Mouse (Mus musculus) stomach, postnatal 0 days (tissue): Measurements from ENCODE around the gene Fcamr. TPM values are rescaled to one million over a fixed set of nuclear protein-coding genes. Genes with fewer than 3 reads are reported as not detected.

Experiments used
- ATAC-seq: fragments of 200-750 bp; cut with Nextera tagmentation; 2 replicates; pipeline ENCODE4 v1.8.0; 2017; ENCODE audit not compliant: low FRiP score, low TSS enrichment
- DNase-seq: peaks from one replicate; pipeline ENCODE4 v3.0.0-alpha.2; 2016; ENCODE audit warnings: low spot score
- H3K27ac ChIP-seq: fragments of 300-500 bp; sonication (generic); replicated peaks from 2 replicates; pipeline ENCODE4 v1.5.1; 2014; ENCODE audit warnings: mild to moderate bottlenecking, control low read depth
- H3K27me3 ChIP-seq: fragments of 300-500 bp; sonication (generic); 2 replicates; pipeline ENCODE4 v1.6.1; 2014; ENCODE audit warnings: low read length; ENCODE audit not compliant: control insufficient read depth, insufficient read depth
- H3K36me3 ChIP-seq: fragments of 300-500 bp; sonication (generic); 2 replicates; pipeline ENCODE4 v1.6.1; 2014; ENCODE audit warnings: low read length, mixed read lengths; ENCODE audit not compliant: control insufficient read depth, insufficient read depth
- H3K4me1 ChIP-seq: fragments of 300-500 bp; sonication (generic); replicated peaks from 2 replicates; pipeline ENCODE4 v1.6.1; 2014; ENCODE audit warnings: antibody characterized with exemption; ENCODE audit not compliant: control insufficient read depth, insufficient read depth
- H3K4me2 ChIP-seq: fragments of 300-500 bp; sonication (generic); replicated peaks from 2 replicates; pipeline ENCODE4 v1.6.1; 2014; ENCODE audit warnings: low read depth, mild to moderate bottlenecking, control low read depth, moderate library complexity
- H3K4me3 ChIP-seq: fragments of 300-500 bp; sonication (generic); 2 replicates; pipeline ENCODE4 v1.5.1; 2014; ENCODE audit warnings: low read depth, low read length, control low read depth
- H3K9ac ChIP-seq: fragments of 300-500 bp; sonication (generic); 2 replicates; pipeline ENCODE4 v1.6.1; 2014; ENCODE audit warnings: mild to moderate bottlenecking, low read length, control low read depth, mixed read lengths
- H3K9me3 ChIP-seq: fragments of 300-500 bp; sonication (generic); 2 replicates; pipeline ENCODE4 v1.6.1; 2016; ENCODE audit warnings: low read length; ENCODE audit not compliant: control insufficient read depth
- CTCF ChIP-seq: IDR thresholded peaks from 2 replicates; pipeline ENCODE4 v1.5.1; 2016; ENCODE audit warnings: antibody characterized with exemption, low read depth, mild to moderate bottlenecking, moderate library complexity
- EP300 ChIP-seq: optimal IDR thresholded peaks from 2 replicates; pipeline ENCODE3; 2016; ENCODE audit warnings: antibody characterized with exemption
- WGBS: fragments of 180-500 bp; shearing (Covaris S2); extraction: QIAGEN DNeasy Blood & Tissue Kit; methylation state at CpG from one replicate; pipeline ENCODE4 v1.1.7; 2014; 5-methylcytosine and 5-hydroxymethylcytosine counted together
- polyA plus RNA-seq: library from polyadenylated mRNA; unstranded; fragments of >200 nt; fragmentation: Nextera tagmentation; extraction: Ambion mirVana; gene quantifications from 2 replicates; pipeline ENCODE4 v1.2.1, GENCODE M21; 2015

Gene Fcamr
- polyA plus RNA-seq, 1 experiment from 2014 or later: 0.24 TPM

DNA sequence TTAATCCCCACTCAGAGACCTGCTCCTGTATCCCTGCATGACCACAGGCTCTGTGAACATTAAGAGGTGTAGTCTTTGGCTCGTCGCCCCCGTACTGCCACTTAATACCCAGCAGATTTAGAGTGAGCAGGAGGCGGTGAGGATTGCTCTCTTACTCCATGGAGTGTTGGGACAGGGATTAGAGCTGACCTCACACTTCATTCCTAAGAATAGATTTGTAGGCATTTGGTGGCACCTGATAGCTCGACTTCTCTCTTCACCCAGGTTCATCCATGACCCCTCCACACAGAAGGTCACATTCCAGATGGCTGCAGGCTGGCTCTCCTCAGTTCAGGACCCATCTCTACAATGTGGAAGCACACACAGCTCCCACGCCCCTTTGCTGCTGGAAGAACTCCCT is 3.6 kb downstream of the Fcamr start:
- no peak overlapping the region for H3K4me3 ChIP-seq
- H3K27me3 ChIP-seq: no peaks in the 10 kb centered on the region
- H3K9ac ChIP-seq: no peak overlapping the region
- H3K9me3 ChIP-seq: no peaks in the 10 kb centered on the region
- no peak overlapping the region for H3K4me2 ChIP-seq
- no peak for TF ChIP-seq CTCF
- no peak for TF ChIP-seq EP300
- H3K4me1 ChIP-seq: no peaks in the 10 kb centered on the region
- 57% methylated on average over 6 of the region's 6 CpGs for WGBS
- ATAC-seq (no peak), DNase-seq (no peak)
- H3K27ac ChIP-seq: no peak overlapping the region
- no peaks in the 10 kb centered on the region for H3K36me3 ChIP-seq

DNA sequence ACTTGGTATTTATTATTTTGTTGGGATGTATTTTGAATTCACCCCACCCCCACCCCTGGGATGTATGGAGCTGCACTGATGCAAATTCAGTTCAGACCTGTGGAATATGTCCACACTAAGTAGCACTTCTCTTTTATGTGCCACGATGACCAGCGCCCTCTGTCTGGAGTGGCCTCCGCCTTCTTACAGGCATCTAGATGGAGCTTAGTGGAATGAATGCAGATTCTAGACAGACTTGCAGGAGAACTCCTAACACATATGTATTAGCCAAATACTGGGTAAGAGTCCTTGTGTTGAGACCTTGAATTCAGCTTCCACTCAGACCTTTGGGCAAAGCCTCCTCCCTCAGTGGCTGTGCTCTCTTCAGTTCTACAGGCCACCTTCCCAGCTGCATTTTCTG is 10.2 kb downstream of the Fcamr start:
- Histone ChIP-seq H3K9me3 (no peaks in the 10 kb centered on the region), H3K4me1 (no peaks in the 10 kb centered on the region), H3K4me3 (no peak overlapping the region), H3K36me3 (no peaks in the 10 kb centered on the region), H3K4me2 (no peak overlapping the region), H3K9ac (no peak overlapping the region), H3K27ac (no peak overlapping the region), H3K27me3 (no peaks in the 10 kb centered on the region)
- DNase-seq (no peak), ATAC-seq (no peak)
- 87% methylated on average over 3 of the region's 3 CpGs for WGBS
- TF ChIP-seq EP300: no peak
- TF ChIP-seq CTCF: no peak

- no peak overlapping the region for H3K4me2 ChIP-seq
- H3K27me3 ChIP-seq: no peaks in the 10 kb centered on the region
- no peak overlapping the region for H3K9ac ChIP-seq
- DNase-seq (no peak), ATAC-seq (no peak)
- H3K4me1 ChIP-seq: no peaks in the 10 kb centered on the region
- WGBS: 65% methylated on average over 17 of the region's 17 CpGs
- H3K4me3 ChIP-seq: no peak overlapping the region
- no peaks in the 10 kb centered on the region for H3K9me3 ChIP-seq
- H3K27ac ChIP-seq: no peak overlapping the region
- TF ChIP-seq CTCF (no peak), EP300 (no peak)
- no peaks in the 10 kb centered on the region for H3K36me3 ChIP-seq
Measured at GRCm38 (mm10) chr1:130811316-130811715, 10.6 kb downstream of the Fcamr start.

GRCm38 (mm10) chr1:130819737-130820136 is 19.0 kb downstream of the Fcamr start:
- 69% methylated on average over 1 of the region's 1 CpGs for WGBS
- H3K9ac ChIP-seq: no peak overlapping the region
- H3K27me3 ChIP-seq: no peaks in the 10 kb centered on the region
- no peak overlapping the region for H3K4me2 ChIP-seq
- peak overlapping the region; percentile 49; the same call in 1 of the 2 replicates for H3K27ac ChIP-seq
- TF ChIP-seq CTCF (no peak), EP300 (no peak)
- no peaks in the 10 kb centered on the region for H3K4me1 ChIP-seq
- ATAC-seq (no peak), DNase-seq (no peak)
- no peaks in the 10 kb centered on the region for H3K9me3 ChIP-seq
- H3K4me3 ChIP-seq: no peak overlapping the region
- no peaks in the 10 kb centered on the region for H3K36me3 ChIP-seq

- H3K9ac ChIP-seq: no peak overlapping the region
- H3K9me3 ChIP-seq: no peaks in the 10 kb centered on the region
- no peak overlapping the region for H3K4me3 ChIP-seq
- H3K27me3 ChIP-seq: no peaks in the 10 kb centered on the region
- H3K4me2 ChIP-seq: no peak overlapping the region
- no peaks in the 10 kb centered on the region for H3K36me3 ChIP-seq
- peak; percentile 75 for DNase-seq
- no peak for TF ChIP-seq CTCF
- no peak for TF ChIP-seq EP300
- 42% methylated on average over 7 of the region's 7 CpGs for WGBS
- H3K4me1 ChIP-seq: no peaks in the 10 kb centered on the region
- peak overlapping the region; percentile 56 for H3K27ac ChIP-seq
- ATAC-seq: peak; percentile 93
Measured at GRCm38 (mm10) chr1:130820316-130821148, 19.8 kb downstream of the Fcamr start.

DNA sequence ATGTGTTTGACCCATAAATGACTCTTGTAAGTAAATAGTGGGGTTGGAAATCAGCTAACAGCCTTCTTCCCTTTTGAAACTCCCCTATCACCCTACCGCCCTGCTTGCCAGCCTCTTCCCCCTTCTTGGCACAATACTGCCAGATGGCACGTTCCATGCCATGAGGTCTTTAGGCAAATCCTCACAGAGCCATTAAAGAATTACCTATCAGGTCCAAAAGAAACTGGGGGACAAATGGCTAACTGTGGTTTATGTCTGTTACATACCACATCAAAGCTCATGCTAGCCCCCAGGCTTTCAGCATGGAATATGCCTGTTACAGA is 20.4 kb downstream of the Fcamr start:
- peak overlapping the region; percentile 40; the same call in 1 of the 2 replicates for H3K27ac ChIP-seq
- no peak overlapping the region for H3K9ac ChIP-seq
- 53% methylated on average over 2 of the region's 2 CpGs for WGBS
- TF ChIP-seq CTCF (no peak), EP300 (no peak)
- H3K4me1 ChIP-seq: no peaks in the 10 kb centered on the region
- no peaks in the 10 kb centered on the region for H3K36me3 ChIP-seq
- H3K27me3 ChIP-seq: no peaks in the 10 kb centered on the region
- no peak overlapping the region for H3K4me2 ChIP-seq
- no peak overlapping the region for H3K4me3 ChIP-seq
- ATAC-seq (no peak; the same call in 1 of the 2 replicates), DNase-seq (no peak)
- H3K9me3 ChIP-seq: no peaks in the 10 kb centered on the region
